Mouse (Mus musculus) G1E (cell line): ENCODE measurements around the gene Plcl2. TPM values are rescaled to one million over a fixed set of nuclear protein-coding genes. Genes with fewer than 3 reads are reported as not detected.
"Not testable (repeated sequence)": the region's sequence is repeated elsewhere in the genome, so short reads cannot be mapped to it uniquely, and the experiment has no call there.

Experiments used
- ATAC-seq: 2 replicates; pipeline ENCODE4 v1.8.0; 2016; ENCODE audit warnings: mild to moderate bottlenecking; ENCODE audit not compliant: insufficient number of reproducible peaks, poor library complexity, low FRiP score, severe bottlenecking; ENCODE audit errors: extremely low read depth
- DNase-seq: peaks from one replicate; pipeline ENCODE4 v3.0.0; 2012; ENCODE audit warnings: low spot score
- H3K27me3 ChIP-seq: 2 replicates; pipeline ENCODE4 v1.6.1; 2012; ENCODE audit warnings: mild to moderate bottlenecking, low read length, inconsistent platforms; ENCODE audit not compliant: insufficient read depth
- H3K36me3 ChIP-seq: replicated peaks from 2 replicates; pipeline ENCODE3; 2012; ENCODE audit warnings: mild to moderate bottlenecking, inconsistent platforms
- H3K4me1 ChIP-seq: 2 replicates; pipeline ENCODE4 v1.6.1; 2012; ENCODE audit warnings: low read depth, low read length, inconsistent platforms, mixed read lengths; ENCODE audit not compliant: insufficient read depth
- H3K4me3 ChIP-seq: 2 replicates; pipeline ENCODE4 v1.5.1; 2012; ENCODE audit warnings: low read depth, mild to moderate bottlenecking, inconsistent platforms, low read length, moderate library complexity, mixed read lengths
- H3K9me3 ChIP-seq: replicated peaks from 2 replicates; pipeline ENCODE4 v1.6.1; 2012; ENCODE audit warnings: inconsistent platforms
- CTCF ChIP-seq: IDR thresholded peaks from 2 replicates; pipeline ENCODE4 v1.5.1; 2012; ENCODE audit warnings: low read depth, low read length, inconsistent platforms, mixed read lengths
- GATA1 ChIP-seq: IDR thresholded peaks from 2 replicates; pipeline ENCODE4 v1.6.1; 2012; ENCODE audit warnings: borderline replicate concordance, low read length, inconsistent platforms, mixed read lengths
- GATA2 ChIP-seq: IDR thresholded peaks from 2 replicates; pipeline ENCODE4 v1.6.1; 2012; ENCODE audit warnings: low read depth, low read length, inconsistent platforms, borderline replicate concordance
- POLR2AphosphoS5 ChIP-seq: IDR thresholded peaks from 2 replicates; pipeline ENCODE4 v1.6.1; 2012; ENCODE audit warnings: low read depth, low read length, inconsistent platforms; ENCODE audit not compliant: insufficient replicate concordance
- TAL1 ChIP-seq: conservative IDR thresholded peaks from 2 replicates; pipeline ENCODE4 v1.6.1; 2012; ENCODE audit warnings: low read depth, low read length, inconsistent platforms, mixed read lengths
- polyA plus RNA-seq: library from polyadenylated mRNA; stranded (reverse); fragments of >175 nt; gene quantifications from 2 replicates; pipeline ENCODE4 v1.2.3, GENCODE M21; 2012
- total RNA-seq, 2 experiments: library from RNA; stranded (forward) in 1 of 2; stranded (reverse) in 1 of 2; fragments of 200-1000 nt in 1 of 2; fragments of >200 nt in 1 of 2; fragmentation: Nextera tagmentation in 1 of 2; gene quantifications; 2 replicates each; pipeline ENCODE4 v1.2.3; 2014 to 2017

Plcl2 gene
- total and polyA plus RNA-seq, 3 experiments: 0.22 to 13.7 TPM; not detected in 1

DNA sequence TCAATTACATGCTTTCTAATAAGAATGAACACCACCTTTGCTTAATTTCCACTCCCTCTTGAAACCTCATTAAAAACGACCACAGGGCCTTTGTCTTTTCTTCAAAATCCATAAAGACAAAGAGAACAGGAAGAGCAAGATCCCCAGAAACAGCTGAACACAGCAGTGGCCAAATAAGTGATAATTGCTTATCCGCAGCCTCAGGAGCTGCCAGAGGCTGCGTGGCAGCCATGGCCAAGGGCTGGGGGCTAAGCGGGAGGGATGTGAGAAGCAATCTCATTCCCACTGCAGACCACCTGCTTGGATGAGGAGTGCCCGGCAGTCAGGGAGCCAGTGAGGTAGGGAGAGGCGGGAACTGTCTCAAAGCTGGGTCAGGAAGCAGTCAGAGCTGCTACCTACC is 134.8 kb downstream of the Plcl2 start:
- DNase-seq: no peak
- H3K4me1 ChIP-seq: no peaks in the 10 kb centered on the region
- H3K4me3 ChIP-seq: no peak overlapping the region
- no peaks in the 10 kb centered on the region for H3K36me3 ChIP-seq
- no peak for TF ChIP-seq GATA1
- TF ChIP-seq GATA2: no peak
- no peak for TF ChIP-seq POLR2AphosphoS5
- no peak for TF ChIP-seq CTCF
- no peak for TF ChIP-seq TAL1
- no peaks in the 10 kb centered on the region for H3K27me3 ChIP-seq
- peaks cover 26% of the 10 kb centered on the region for H3K9me3 ChIP-seq
- ATAC-seq: no peak

DNA sequence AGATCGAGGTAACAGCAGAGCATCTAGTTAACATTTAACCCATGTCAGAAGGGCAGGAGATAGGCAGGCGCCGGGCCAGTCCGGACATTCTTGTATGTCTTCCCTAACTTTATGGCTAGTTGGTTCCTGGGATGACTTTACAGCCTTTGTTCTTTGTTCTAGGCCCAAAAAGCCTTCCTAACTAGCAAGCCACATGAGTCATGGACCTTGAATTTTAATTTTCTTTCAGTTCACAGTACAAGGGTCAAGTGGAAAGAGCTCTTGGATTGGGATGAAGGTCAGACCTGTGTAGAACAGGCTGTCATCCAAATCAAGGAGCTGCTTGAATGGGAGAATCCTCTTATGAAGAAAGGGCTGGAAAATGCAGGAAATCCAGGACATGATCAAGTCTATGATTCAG is 138.9 kb downstream of the Plcl2 start:
- H3K9me3 ChIP-seq: peaks cover 30% of the 10 kb centered on the region
- not testable (repeated sequence) for H3K36me3 ChIP-seq, H3K4me3 ChIP-seq, H3K4me1 ChIP-seq, DNase-seq, H3K27me3 ChIP-seq, ATAC-seq

- ATAC-seq: no peak
- Histone ChIP-seq H3K27me3 (no peaks in the 10 kb centered on the region), H3K9me3 (peaks cover 27% of the 10 kb centered on the region), H3K36me3 (no peaks in the 10 kb centered on the region), H3K4me3 (no peak overlapping the region), H3K4me1 (no peaks in the 10 kb centered on the region)
- no peak for DNase-seq
- no peak for TF ChIP-seq CTCF
Measured at GRCm38 (mm10) chr17:50648757-50649419, 139.7 kb downstream of the Plcl2 start.

DNA sequence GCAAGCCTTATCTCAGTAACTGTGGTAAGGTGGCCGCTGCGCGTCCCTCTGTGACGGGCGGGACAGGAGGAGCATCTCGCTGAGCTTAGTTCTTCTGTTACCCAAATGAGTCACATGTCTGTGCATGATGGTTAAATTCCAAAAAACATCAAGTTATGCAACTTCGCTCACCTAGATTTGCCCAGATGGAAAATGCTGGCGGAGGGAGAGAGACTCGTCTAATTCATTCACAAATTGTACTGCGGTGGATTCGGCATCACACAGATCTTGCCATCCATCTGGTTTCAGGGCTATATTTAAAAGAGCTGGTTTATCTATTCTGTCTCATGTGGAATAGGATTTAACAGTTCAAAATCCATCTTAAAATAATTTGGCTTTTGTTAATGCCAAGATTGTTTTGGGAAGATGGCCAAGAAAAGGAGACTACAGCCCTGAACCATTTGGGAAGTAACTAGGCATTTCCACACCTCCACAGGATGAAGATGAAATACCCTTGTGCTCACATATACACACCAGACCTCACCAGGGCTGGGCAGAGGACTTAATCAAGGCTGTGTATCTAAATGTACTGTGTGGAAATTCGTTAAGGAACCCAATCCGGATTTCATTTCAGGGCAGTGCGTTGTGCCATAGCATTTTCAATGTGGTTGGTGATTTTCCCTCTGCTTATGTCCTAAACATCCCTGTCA is 141.5 kb downstream of the Plcl2 start:
- Histone ChIP-seq H3K4me3 (no peak overlapping the region), H3K9me3 (peaks cover 29% of the 10 kb centered on the region), H3K27me3 (no peaks in the 10 kb centered on the region), H3K36me3 (no peaks in the 10 kb centered on the region), H3K4me1 (no peaks in the 10 kb centered on the region)
- TF ChIP-seq CTCF (no peak), TAL1 (no peak), POLR2AphosphoS5 (no peak), GATA1 (no peak)
- no peak for DNase-seq
- no peak for ATAC-seq

- Histone ChIP-seq H3K4me1 (no peaks in the 10 kb centered on the region), H3K27me3 (no peaks in the 10 kb centered on the region), H3K9me3 (peaks cover 18% of the 10 kb centered on the region), H3K4me3 (no peak overlapping the region), H3K36me3 (no peaks in the 10 kb centered on the region)
- no peak for TF ChIP-seq CTCF
- TF ChIP-seq TAL1: no peak
- TF ChIP-seq POLR2AphosphoS5: no peak
- no peak for TF ChIP-seq GATA1
- no peak for TF ChIP-seq GATA2
- DNase-seq (no peak), ATAC-seq (no peak)
Measured at GRCm38 (mm10) chr17:50654741-50655415, 145.7 kb downstream of the Plcl2 start.

DNA sequence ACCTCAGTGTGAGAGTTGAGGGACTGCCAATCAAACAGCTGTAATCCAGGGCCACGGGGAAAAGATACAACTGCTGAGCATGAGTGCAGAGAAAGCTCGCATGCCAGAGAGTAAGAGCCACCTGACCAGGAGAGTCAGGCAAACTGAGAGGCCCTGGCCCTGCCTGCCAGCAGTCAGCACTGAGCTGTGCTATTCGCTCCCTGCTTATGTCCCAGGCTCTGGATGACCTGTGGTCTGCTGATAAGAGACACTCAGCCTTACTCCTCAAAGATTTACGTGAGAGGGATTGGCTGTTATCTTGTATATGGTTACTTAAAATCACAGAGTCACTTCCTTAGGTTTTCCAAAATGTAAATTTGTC is 146.2 kb downstream of the Plcl2 start:
- H3K4me1 ChIP-seq: no peaks in the 10 kb centered on the region
- no peak for DNase-seq
- H3K36me3 ChIP-seq: no peaks in the 10 kb centered on the region
- no peak for TF ChIP-seq GATA2
- TF ChIP-seq POLR2AphosphoS5: no peak
- TF ChIP-seq CTCF: no peak
- no peak for TF ChIP-seq GATA1
- TF ChIP-seq TAL1: no peak
- no peak overlapping the region for H3K4me3 ChIP-seq
- H3K27me3 ChIP-seq: no peaks in the 10 kb centered on the region
- ATAC-seq: no peak
- peaks cover 16% of the 10 kb centered on the region for H3K9me3 ChIP-seq

DNA sequence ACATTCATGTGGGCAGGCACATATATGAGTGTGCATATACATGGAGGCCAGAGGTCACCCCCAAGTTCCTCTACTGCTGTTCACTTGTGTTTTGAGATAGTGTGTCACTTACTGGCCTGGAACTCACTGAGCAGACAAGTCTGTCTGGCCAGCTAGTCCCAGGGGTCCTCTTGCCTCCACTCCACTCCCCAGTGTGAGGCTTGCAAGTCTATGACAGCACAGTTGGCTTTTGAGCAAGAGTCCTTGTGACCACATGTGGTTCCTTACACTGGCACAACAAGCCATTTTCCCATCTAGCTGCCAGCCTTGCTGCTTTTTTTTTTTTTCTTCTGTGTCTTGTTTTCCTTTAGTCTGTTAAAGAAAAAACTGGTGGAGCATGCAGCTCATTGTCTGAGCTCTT is 148.1 kb downstream of the Plcl2 start:
- no peak for ATAC-seq
- DNase-seq: no peak
- TF ChIP-seq CTCF (no peak), GATA1 (no peak), GATA2 (no peak), POLR2AphosphoS5 (no peak), TAL1 (no peak)

More for the DNA sequence above, 148.1 kb downstream of the Plcl2 start:
- peaks cover 11% of the 10 kb centered on the region for H3K9me3 ChIP-seq
- H3K4me1 ChIP-seq: no peaks in the 10 kb centered on the region
- no peaks in the 10 kb centered on the region for H3K27me3 ChIP-seq
- no peak overlapping the region for H3K4me3 ChIP-seq
- H3K36me3 ChIP-seq: no peaks in the 10 kb centered on the region
